Mouse (Mus musculus) spleen, postnatal 4 days (tissue): Measurements from ENCODE around the gene Dnmt3a.

Experiments
- DNase-seq, 2 experiments: peaks; one replicate each; pipeline ENCODE4 v3.0.0; 2022; ENCODE audit warnings: low spot score in 2 of 2

The Dnmt3a gene

DNA sequence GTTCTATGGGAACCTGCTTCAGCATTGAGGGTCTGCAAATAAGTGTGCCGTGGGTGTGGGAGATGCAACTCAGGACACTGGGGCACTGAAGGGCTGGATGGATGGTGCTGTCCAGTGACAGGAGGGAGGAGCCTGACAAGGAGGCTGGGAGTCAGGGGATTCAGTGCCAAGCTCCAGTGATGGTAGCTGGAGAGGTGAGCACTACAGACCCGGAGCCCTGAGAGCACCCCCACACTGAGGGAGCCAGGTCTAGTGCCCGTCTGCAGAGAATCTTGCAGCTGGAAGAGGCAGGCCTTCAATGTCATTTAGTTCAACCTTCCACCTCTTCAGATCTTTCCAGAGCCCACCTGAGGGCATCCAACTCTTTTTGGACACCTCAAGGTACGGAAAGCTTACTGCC, at the start of gene Dnmt3a:
Dnmt3a (plus strand) TSS at position 156 of the 400 bp plus-strand sequence.
- no peak for DNase-seq

GRCm38 (mm10) chr12:3756216-3756615, 49.6 kb upstream of the Dnmt3a start:
- DNase-seq = no peak

DNA sequence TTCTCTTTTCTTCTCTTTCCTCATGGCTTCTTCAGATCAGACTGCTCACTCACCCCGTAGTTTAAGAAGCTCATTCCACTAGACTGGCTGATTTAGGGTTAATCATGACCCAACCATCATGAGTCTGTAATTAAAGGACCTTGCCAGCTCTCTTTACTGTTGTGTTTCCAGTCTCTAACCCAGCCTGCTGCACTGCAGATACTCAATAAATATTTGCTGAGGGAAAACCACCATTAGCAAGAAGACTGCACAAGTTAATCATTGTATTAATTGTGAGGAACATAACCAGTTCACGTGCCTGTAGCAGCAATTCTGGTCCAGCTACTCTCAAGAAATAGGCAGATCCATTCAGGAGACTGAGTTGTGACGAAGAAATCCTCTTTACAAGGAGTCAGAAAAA, 47.7 kb upstream of the Dnmt3a start:
- no peak for DNase-seq

- DNase-seq = peak in 1 of 2 experiments; percentile 56
Observed at GRCm38 (mm10) chr12:3759419-3759818, 46.4 kb upstream of the Dnmt3a start.

GRCm38 (mm10) chr12:3760876-3761590, 44.8 kb upstream of the Dnmt3a start:
- DNase-seq = no peak

DNA sequence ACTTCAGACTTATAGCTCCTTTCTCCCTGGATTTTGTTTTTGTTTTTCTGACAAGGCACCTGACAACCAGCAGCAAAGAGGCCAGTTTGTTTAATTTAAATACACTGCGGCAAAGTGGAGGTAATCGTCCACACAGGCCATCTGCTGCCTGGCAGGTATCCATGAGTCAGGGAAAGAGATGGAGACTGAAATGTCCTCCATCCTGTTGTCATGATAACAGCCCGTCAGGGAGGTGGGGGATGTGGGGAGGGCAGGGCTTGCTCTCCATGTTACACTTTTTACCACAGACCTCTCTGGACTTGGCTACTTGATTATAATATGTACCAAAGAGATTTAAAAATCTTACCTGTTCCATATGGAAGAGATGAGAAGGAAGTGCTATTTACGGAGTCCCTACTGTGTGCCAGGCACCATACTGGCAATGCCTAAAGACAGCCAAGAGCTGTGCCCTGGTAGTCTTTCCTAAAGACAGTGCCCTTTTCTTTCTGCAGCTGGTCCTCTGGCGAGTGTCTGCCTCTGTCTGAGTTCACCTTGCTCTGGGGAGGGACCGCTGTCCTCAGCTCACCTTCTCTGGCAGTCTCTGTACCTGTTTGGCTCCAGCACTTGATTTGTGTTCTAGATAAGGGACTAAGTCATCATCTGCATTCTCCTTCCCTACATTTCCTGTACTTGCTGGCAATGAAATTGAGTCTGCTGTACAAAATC, 44.1 kb upstream of the Dnmt3a start:
- DNase-seq = no peak

GRCm38 (mm10) chr12:3764191-3764804, 41.5 kb upstream of the Dnmt3a start:
- no peak for DNase-seq

DNA sequence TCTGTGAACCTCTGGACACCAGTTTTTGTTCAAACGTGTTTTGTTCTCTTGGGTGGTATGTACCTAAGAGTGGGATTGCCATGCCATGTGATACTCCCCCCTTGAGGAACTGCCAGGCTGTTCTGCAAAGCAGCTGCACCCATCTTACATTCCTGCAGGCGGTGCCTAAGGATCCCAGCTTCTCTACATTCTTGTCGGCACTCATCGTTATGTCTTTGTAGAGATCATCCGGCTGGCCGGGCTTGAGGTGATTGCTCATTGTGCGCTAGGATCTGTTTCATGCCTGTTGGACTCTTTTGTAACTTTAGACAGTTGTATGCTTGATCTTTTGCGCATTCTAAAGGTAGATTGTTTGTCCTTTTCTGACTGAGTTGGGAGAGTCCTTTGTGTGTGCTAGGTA, 38.4 kb upstream of the Dnmt3a start:
- DNase-seq = no peak

DNA sequence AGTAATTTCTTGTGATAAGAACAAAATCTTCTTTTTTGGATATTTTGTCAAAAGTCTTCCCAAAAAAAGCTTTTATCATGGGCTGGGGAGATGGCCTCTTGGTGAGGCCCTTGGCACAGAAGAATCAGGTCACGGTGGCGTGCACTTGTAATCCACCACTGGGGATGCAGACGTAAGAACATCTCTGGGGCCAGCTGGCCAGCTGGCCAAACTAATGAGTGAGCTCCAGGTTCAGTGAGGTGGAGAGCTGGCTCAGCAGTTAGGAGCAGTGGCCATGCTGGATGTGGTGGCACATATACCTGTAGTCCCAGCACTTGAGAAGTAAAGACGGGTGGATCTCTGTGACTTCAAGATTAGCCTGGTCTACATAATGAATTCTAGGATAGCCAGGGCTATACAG, 37.4 kb upstream of the Dnmt3a start:
- no peak for DNase-seq

DNA sequence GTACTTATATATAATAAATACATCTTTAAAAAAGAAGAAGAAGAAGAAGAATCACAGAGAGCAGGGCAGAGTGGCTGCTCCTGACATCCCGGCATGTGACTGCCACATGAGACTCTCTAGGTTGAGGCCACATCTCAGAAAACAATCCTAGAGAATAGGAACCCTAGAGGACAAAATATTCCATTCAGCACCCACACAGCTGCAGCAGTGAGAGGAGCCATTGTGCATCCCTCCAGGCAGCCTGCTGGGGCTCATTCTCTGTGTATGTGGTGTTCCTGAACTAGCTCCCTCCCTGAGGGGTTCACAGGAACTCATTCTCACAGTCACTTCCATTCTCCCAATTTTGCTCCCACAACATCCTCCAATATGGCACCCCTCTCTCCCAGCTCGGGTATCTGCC, 35.3 kb upstream of the Dnmt3a start:
- no peak for DNase-seq

DNA sequence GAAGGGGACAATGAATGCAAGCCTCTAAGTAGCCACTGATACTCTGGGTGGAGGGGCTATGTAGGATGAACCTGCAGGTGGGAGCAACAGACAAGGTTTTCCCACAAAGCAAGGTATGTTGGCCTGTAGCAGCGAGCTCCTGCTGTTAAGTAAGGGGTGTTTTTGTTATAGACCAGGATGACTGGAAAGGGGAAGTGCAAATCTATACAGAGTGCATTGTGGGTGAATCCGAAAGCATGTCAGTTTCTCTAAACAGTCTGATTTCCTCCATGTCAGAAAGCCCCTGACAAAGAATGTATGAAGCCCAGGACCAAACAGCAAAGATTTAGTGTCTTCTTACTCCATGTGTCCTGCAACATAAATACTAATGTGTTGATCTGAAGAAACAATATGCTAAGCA, 34.7 kb upstream of the Dnmt3a start:
- DNase-seq = no peak

DNA sequence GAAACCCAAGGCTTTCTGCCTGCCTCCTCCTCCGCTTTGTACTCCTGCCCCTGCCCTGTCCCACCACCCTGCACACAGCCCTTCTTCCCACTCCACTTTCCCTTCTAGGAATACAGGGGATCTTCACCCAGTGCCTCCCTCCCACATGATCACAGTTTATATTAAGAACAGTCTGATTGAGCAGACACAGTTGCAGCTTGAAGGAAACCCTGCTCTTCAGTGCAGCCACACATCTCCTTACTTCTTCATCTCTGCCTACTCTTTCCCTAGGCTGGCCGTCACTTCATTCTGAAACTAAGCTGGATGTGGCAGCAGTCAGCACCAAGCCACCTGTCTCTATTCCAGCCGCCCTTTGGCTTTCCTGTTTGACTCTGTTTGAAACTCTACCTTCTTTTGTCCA, 32.2 kb upstream of the Dnmt3a start:
- no peak for DNase-seq

GRCm38 (mm10) chr12:3776015-3776414, 29.8 kb upstream of the Dnmt3a start:
- no peak for DNase-seq

DNA sequence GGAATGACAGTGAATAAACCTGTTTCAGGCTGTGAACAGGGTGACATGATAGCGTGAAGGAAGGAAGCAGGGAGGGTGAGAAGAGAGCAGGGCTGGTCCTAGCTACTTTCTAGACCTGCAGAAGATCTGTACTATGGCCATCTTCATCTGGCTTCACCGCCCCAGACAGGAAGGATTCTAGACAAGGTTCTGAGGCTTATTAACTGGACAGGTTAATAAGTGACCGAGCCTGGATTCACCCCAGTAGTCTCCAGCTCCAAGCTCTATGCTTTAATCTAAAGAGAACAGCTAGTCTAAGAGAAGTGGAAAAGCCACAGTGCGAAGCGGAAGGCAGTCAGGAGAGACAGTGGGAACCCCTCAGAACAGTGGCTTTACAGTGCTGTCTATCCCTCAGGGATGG, 28.1 kb upstream of the Dnmt3a start:
- no peak for DNase-seq

DNA sequence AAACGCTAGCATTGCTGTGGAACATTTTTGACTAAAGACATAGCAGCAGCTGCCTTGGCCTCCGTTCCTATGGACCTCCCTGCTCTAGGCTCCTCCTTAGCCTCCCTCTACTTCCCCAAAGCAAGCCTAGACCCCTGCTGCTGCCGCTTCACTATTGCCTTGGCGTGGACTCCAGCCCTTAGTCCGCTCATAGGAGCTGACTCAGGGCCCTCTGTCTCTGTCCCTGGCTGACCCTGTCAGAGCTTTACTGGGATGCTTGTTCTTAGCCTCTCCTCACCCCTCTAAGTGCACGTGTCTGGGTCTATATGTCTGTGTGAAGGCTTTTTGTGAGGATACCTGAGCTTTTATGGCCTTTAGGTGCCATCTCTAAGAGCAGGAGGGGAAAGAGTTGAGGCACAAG, 27.5 kb upstream of the Dnmt3a start:
- DNase-seq = no peak

DNA sequence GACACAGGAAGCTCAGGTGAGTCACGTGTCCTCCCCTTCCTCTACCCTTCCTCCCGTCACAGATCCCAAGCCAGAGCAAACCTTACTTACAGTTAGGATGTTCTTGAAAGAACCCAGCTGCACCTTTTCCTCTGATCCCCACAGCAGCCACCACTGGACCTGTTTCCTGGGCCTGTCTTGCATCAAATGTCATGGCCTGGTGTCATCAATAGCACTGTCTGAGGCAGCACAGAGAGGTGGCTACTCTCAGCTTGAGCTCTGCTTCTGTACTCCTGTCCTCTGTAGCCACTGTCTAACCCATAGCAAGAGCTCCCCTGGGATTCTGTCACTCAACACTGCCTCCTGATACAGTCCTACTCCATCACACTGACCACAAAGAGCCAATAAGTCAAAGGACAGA, 26.2 kb upstream of the Dnmt3a start:
- no peak for DNase-seq

DNA sequence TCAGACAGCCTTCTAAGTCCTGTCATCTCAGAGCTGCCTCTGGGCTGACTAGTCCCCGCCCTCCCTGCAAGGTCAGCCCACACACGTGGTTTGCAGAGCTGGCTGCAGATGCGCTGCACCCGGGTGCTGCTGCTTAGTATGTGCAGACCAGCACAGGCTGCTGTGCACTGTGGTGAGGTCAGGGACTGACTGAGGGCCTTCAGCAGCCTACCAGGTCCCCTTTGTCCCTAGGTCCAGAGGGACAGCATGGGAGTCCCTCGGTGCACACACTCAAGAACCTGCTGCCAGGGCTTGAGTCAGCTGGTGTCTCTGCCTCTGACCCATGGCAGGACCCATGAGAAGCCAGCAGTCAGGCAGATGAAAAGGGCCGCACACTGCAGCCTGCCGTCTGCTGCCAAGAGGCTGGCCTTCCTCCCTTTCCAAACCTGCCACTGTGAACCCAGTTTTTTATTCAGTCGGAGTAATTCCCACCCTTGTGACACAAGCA, 25.4 kb upstream of the Dnmt3a start:
- DNase-seq = peak; percentile 62 to 75

GRCm38 (mm10) chr12:3780931-3781471, 24.8 kb upstream of the Dnmt3a start:
- no peak for DNase-seq

DNA sequence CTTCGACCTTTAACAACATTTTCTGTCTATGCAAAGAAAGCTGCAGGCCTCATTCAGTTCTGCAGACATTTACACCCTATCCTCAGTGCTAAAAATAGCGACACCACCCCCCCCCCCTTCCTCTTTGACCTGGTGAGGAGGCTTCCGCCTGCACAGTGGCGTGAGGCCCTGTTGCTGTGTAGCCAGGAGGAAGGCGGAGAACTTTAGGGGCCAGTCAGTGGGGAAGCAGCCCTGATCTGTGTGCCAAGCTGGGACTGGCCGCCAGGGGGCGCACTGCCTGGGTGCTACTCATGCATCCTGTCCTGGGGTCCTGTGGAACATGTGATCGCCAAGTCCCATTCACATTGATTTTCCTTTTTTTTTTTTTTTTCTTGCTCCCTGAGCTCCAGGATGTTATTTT, 24.3 kb upstream of the Dnmt3a start:
- DNase-seq = peak; percentile 89 to 97

GRCm38 (mm10) chr12:3783196-3783825, 22.5 kb upstream of the Dnmt3a start:
- DNase-seq = no peak

DNA sequence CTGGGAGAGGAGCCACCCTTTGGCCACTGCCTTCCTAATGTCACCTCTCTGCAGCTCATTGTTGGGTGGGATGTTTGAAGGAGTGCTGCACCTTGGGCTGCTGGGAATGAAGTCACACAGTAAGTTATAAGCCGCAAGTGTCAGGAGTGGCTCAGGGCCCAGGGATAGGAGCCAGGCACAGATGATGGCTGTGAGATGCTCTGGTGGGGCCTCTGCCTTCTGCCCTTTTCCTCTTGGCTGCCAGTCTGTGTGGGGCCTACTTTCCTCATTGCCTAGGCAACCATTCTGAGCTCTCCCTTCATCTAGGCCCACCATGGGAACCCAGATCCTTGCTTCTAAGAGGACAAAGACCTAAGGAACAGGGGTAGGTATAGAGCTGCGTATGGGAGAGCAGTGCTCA, 21.5 kb upstream of the Dnmt3a start:
- DNase-seq = no peak

- DNase-seq = no peak
Observed at GRCm38 (mm10) chr12:3784729-3785128, 21.1 kb upstream of the Dnmt3a start.
